Mouse (Mus musculus): Measurements from ENCODE around the gene Ccdc137. TPM values are rescaled to one million over a fixed set of nuclear protein-coding genes. Genes with fewer than 3 reads are reported as not detected.

Gene Ccdc137
- polyA plus RNA-seq, 1 experiment from 2014 or later = 11.7 TPM

- Histone ChIP-seq H3K9me3 (ENCODE audit: low read length) (no peaks in the 10 kb centered on the region), H3K9ac (replicated peaks) (peak overlapping the region; percentile 83), H3K4me2 (ENCODE audit: low read depth, low read length) (peak overlapping the region; percentile 91), H3K4me3 (ENCODE audit: low read depth, low read length) (peak overlapping the region; percentile 71), H3K27ac (ENCODE audit: low read depth) (peak overlapping the region; percentile 88), H3K36me3 (replicated peaks; ENCODE audit: insufficient read depth, low read length) (peaks cover 26% of the 10 kb centered on the region), H3K27me3 (ENCODE audit: insufficient read depth, low read length) (no peaks in the 10 kb centered on the region), H3K4me1 (ENCODE audit: insufficient read depth) (peaks cover 33% of the 10 kb centered on the region)
- ATAC-seq (no peak), DNase-seq (no peak)
- 31% methylated on average over 3 of the region's 3 CpGs for WGBS (ENCODE audit: insufficient replicate concordance)
- no peak for TF ChIP-seq EP300 (IDR thresholded peaks at IDR 0.05; ENCODE audit: low read depth)
- TF ChIP-seq CTCF (IDR thresholded peaks at IDR 0.05; ENCODE audit: low read depth) = no peak
Measured at GRCm38 (mm10) chr11:120492878-120493203, 34.9 kb downstream of the Ccdc137 start.

GRCm38 (mm10) chr11:120493351-120493750, 35.4 kb downstream of the Ccdc137 start:
- H3K36me3 ChIP-seq (replicated peaks; ENCODE audit: insufficient read depth, low read length) = peaks cover 26% of the 10 kb centered on the region
- H3K27ac ChIP-seq (ENCODE audit: low read depth) = peak overlapping the region; percentile 88; the same call in 1 of the 2 replicates
- peaks cover 33% of the 10 kb centered on the region for H3K4me1 ChIP-seq (ENCODE audit: insufficient read depth)
- DNase-seq (no peak), ATAC-seq (no peak)
- peak overlapping the region; percentile 71; the same call in 1 of the 2 replicates for H3K4me3 ChIP-seq (ENCODE audit: low read depth, low read length)
- peak overlapping the region; percentile 28 for H3K9ac ChIP-seq (replicated peaks)
- H3K4me2 ChIP-seq (ENCODE audit: low read depth, low read length) = peak overlapping the region; percentile 91
- no peaks in the 10 kb centered on the region for H3K9me3 ChIP-seq (ENCODE audit: low read length)
- TF ChIP-seq EP300 (IDR thresholded peaks at IDR 0.05; ENCODE audit: low read depth) = no peak
- no peak for TF ChIP-seq CTCF (IDR thresholded peaks at IDR 0.05; ENCODE audit: low read depth)
- WGBS (ENCODE audit: insufficient replicate concordance) = 57% methylated on average over 3 of the region's 3 CpGs
- no peaks in the 10 kb centered on the region for H3K27me3 ChIP-seq (ENCODE audit: insufficient read depth, low read length)

GRCm38 (mm10) chr11:120493911-120494310, 36.0 kb downstream of the Ccdc137 start:
- H3K27me3 ChIP-seq (ENCODE audit: insufficient read depth, low read length) = no peaks in the 10 kb centered on the region
- H3K9me3 ChIP-seq (ENCODE audit: low read length) = no peaks in the 10 kb centered on the region
- no peak overlapping the region for H3K9ac ChIP-seq (replicated peaks)
- 77% methylated on average over 3 of the region's 3 CpGs for WGBS (ENCODE audit: insufficient replicate concordance)
- H3K4me1 ChIP-seq (ENCODE audit: insufficient read depth) = peaks cover 33% of the 10 kb centered on the region
- TF ChIP-seq CTCF (IDR thresholded peaks at IDR 0.05; ENCODE audit: low read depth) = no peak
- no peak for TF ChIP-seq EP300 (IDR thresholded peaks at IDR 0.05; ENCODE audit: low read depth)
- H3K27ac ChIP-seq (ENCODE audit: low read depth) = no peak overlapping the region
- DNase-seq (no peak), ATAC-seq (no peak)
- H3K4me3 ChIP-seq (ENCODE audit: low read depth, low read length) = no peak overlapping the region
- H3K4me2 ChIP-seq (ENCODE audit: low read depth, low read length) = peak overlapping the region; percentile 91; the same call in 1 of the 2 replicates
- H3K36me3 ChIP-seq (replicated peaks; ENCODE audit: insufficient read depth, low read length) = peaks cover 21% of the 10 kb centered on the region

- no peak overlapping the region for H3K4me2 ChIP-seq (ENCODE audit: low read depth, low read length)
- no peak overlapping the region for H3K27ac ChIP-seq (ENCODE audit: low read depth)
- no peak overlapping the region for H3K9ac ChIP-seq (replicated peaks)
- TF ChIP-seq CTCF (IDR thresholded peaks at IDR 0.05; ENCODE audit: low read depth) (no peak), EP300 (IDR thresholded peaks at IDR 0.05; ENCODE audit: low read depth) (no peak)
- DNase-seq (no peak), ATAC-seq (no peak)
- H3K9me3 ChIP-seq (ENCODE audit: low read length) = no peaks in the 10 kb centered on the region
- peaks cover 20% of the 10 kb centered on the region for H3K36me3 ChIP-seq (replicated peaks; ENCODE audit: insufficient read depth, low read length)
- H3K4me3 ChIP-seq (ENCODE audit: low read depth, low read length) = no peak overlapping the region
- peaks cover 15% of the 10 kb centered on the region for H3K4me1 ChIP-seq (ENCODE audit: insufficient read depth)
- WGBS (ENCODE audit: insufficient replicate concordance) = 80% methylated on average over 3 of the region's 3 CpGs
- H3K27me3 ChIP-seq (ENCODE audit: insufficient read depth, low read length) = no peaks in the 10 kb centered on the region
Measured at GRCm38 (mm10) chr11:120497436-120497835, 39.5 kb downstream of the Ccdc137 start.

- ATAC-seq (no peak), DNase-seq (no peak)
- no peaks in the 10 kb centered on the region for H3K27me3 ChIP-seq (ENCODE audit: insufficient read depth, low read length)
- no peak for TF ChIP-seq EP300 (IDR thresholded peaks at IDR 0.05; ENCODE audit: low read depth)
- no peak for TF ChIP-seq CTCF (IDR thresholded peaks at IDR 0.05; ENCODE audit: low read depth)
- H3K4me3 ChIP-seq (ENCODE audit: low read depth, low read length) = no peak overlapping the region
- H3K27ac ChIP-seq (ENCODE audit: low read depth) = no peak overlapping the region
- H3K4me1 ChIP-seq (ENCODE audit: insufficient read depth) = peaks cover 9% of the 10 kb centered on the region
- no peak overlapping the region for H3K9ac ChIP-seq (replicated peaks)
- no peaks in the 10 kb centered on the region for H3K9me3 ChIP-seq (ENCODE audit: low read length)
- 86% methylated on average over 12 of the region's 12 CpGs for WGBS (ENCODE audit: insufficient replicate concordance)
- no peak overlapping the region for H3K4me2 ChIP-seq (ENCODE audit: low read depth, low read length)
- peaks cover 20% of the 10 kb centered on the region for H3K36me3 ChIP-seq (replicated peaks; ENCODE audit: insufficient read depth, low read length)
Measured at GRCm38 (mm10) chr11:120498226-120498625, 40.3 kb downstream of the Ccdc137 start.

GRCm38 (mm10) chr11:120498891-120499290, 41.0 kb downstream of the Ccdc137 start:
- Histone ChIP-seq H3K4me3 (ENCODE audit: low read depth, low read length) (no peak overlapping the region), H3K36me3 (replicated peaks; ENCODE audit: insufficient read depth, low read length) (peaks cover 20% of the 10 kb centered on the region), H3K27ac (ENCODE audit: low read depth) (no peak overlapping the region), H3K27me3 (ENCODE audit: insufficient read depth, low read length) (no peaks in the 10 kb centered on the region), H3K4me2 (ENCODE audit: low read depth, low read length) (no peak overlapping the region), H3K9ac (replicated peaks) (no peak overlapping the region), H3K4me1 (ENCODE audit: insufficient read depth) (peaks cover 3% of the 10 kb centered on the region; the same call in 1 of the 2 replicates), H3K9me3 (ENCODE audit: low read length) (no peaks in the 10 kb centered on the region)
- DNase-seq (no peak), ATAC-seq (no peak)
- TF ChIP-seq EP300 (IDR thresholded peaks at IDR 0.05; ENCODE audit: low read depth) = no peak
- TF ChIP-seq CTCF (IDR thresholded peaks at IDR 0.05; ENCODE audit: low read depth) = no peak
- 84% methylated on average over 5 of the region's 5 CpGs for WGBS (ENCODE audit: insufficient replicate concordance)

- ATAC-seq = peak; percentile 20; the same call in 1 of the 2 replicates
- H3K4me1 ChIP-seq (ENCODE audit: insufficient read depth) = peaks cover 3% of the 10 kb centered on the region; the same call in 1 of the 2 replicates
- peak overlapping the region; percentile 30; the same call in 1 of the 2 replicates for H3K9ac ChIP-seq (replicated peaks)
- no peaks in the 10 kb centered on the region for H3K27me3 ChIP-seq (ENCODE audit: insufficient read depth, low read length)
- 69% methylated on average over 6 of the region's 6 CpGs for WGBS (ENCODE audit: insufficient replicate concordance)
- H3K4me3 ChIP-seq (ENCODE audit: low read depth, low read length) = no peak overlapping the region
- peak overlapping the region; percentile 16 for H3K27ac ChIP-seq (ENCODE audit: low read depth)
- peaks cover 12% of the 10 kb centered on the region for H3K36me3 ChIP-seq (replicated peaks; ENCODE audit: insufficient read depth, low read length)
- no peak for TF ChIP-seq EP300 (IDR thresholded peaks at IDR 0.05; ENCODE audit: low read depth)
- TF ChIP-seq CTCF (IDR thresholded peaks at IDR 0.05; ENCODE audit: low read depth) = no peak
- DNase-seq = no peak
- no peaks in the 10 kb centered on the region for H3K9me3 ChIP-seq (ENCODE audit: low read length)
- no peak overlapping the region for H3K4me2 ChIP-seq (ENCODE audit: low read depth, low read length)
Measured at GRCm38 (mm10) chr11:120499894-120500293, 42.0 kb downstream of the Ccdc137 start.

All from liver, postnatal 0 days (tissue).